Mouse (Mus musculus): ENCODE measurements at regions not wholly inside any gene's neighbourhood (a gene's known extent, or its start where the extent isn't known, plus 50 kb on each side); places are given as distances from the start of the nearest gene placed in this dataset.

DNA sequence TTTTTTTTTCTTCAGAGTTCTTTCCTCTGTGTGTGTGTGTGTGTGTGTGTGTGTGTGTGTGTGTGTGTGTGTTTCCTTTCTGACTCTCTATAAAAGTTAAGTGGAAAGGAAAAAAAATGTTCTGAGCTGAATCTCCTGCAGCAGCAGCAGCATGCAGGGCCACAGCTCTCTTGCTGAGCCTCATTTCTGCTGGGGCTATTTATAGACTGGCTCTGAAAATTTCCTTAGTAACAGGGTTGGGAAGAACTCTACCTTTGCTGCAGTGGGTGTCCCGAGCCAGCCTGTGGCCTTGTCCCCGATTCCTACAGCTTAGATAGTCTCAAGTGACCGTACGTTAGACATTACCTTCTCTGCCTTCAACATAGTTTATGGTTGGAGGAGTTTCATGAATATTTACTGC lies 1075.6 kb downstream of the Synb start:
- DNase-seq (ENCODE audit: low spot score): no peak
- Histone ChIP-seq H3K9me3 (ENCODE audit: control insufficient read depth, low read length) (no peaks in the 10 kb centered on the region), H3K4me3 (ENCODE audit: low read depth, low read length) (no peak overlapping the region), H3K27ac (ENCODE audit: low read depth, low read length) (no peak overlapping the region), H3K4me1 (replicated peaks; ENCODE audit: control insufficient read depth, insufficient read depth, low read length) (no peaks in the 10 kb centered on the region), H3K9ac (ENCODE audit: low read length) (no peak overlapping the region), H3K27me3 (ENCODE audit: control insufficient read depth, insufficient read depth, low read length) (no peaks in the 10 kb centered on the region), H3K4me2 (ENCODE audit: low read depth, low read length, severe bottlenecking) (no peak overlapping the region), H3K36me3 (ENCODE audit: control insufficient read depth, insufficient read depth, low read length) (no peaks in the 10 kb centered on the region)
- no peak for ATAC-seq (replicated peaks; ENCODE audit: low FRiP score)
- 80% methylated on average over 4 of the region's 4 CpGs for WGBS

DNA sequence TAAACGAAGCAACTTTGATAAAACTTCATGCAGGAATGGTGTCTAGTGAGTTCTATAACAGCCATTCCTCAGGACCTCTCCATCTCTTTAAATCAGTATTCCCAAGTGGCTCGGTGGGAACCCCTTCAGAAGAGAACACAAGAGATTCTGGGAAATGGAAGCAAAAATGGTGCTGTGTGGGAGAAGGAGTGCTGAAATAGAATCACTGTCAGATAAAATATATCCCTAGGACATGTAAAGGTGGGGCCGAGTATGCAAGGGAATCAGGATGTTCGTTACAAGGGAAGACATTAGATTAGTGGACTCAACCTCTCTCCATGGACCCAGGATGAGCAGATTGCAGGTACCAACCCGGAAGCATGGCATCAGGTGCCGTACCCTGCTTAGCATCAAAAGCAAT lies 1076.1 kb downstream of the Synb start:
- H3K4me2 ChIP-seq (ENCODE audit: low read depth, low read length, severe bottlenecking): no peak overlapping the region
- H3K9me3 ChIP-seq (ENCODE audit: control insufficient read depth, low read length): no peaks in the 10 kb centered on the region
- H3K27me3 ChIP-seq (ENCODE audit: control insufficient read depth, insufficient read depth, low read length): no peaks in the 10 kb centered on the region
- 88% methylated on average over 6 of the region's 6 CpGs for WGBS
- no peaks in the 10 kb centered on the region for H3K4me1 ChIP-seq (replicated peaks; ENCODE audit: control insufficient read depth, insufficient read depth, low read length)
- H3K36me3 ChIP-seq (ENCODE audit: control insufficient read depth, insufficient read depth, low read length): no peaks in the 10 kb centered on the region
- H3K9ac ChIP-seq (ENCODE audit: low read length): no peak overlapping the region
- DNase-seq (ENCODE audit: low spot score): no peak
- ATAC-seq (replicated peaks; ENCODE audit: low FRiP score): no peak
- no peak overlapping the region for H3K27ac ChIP-seq (ENCODE audit: low read depth, low read length)
- no peak overlapping the region for H3K4me3 ChIP-seq (ENCODE audit: low read depth, low read length)

DNA sequence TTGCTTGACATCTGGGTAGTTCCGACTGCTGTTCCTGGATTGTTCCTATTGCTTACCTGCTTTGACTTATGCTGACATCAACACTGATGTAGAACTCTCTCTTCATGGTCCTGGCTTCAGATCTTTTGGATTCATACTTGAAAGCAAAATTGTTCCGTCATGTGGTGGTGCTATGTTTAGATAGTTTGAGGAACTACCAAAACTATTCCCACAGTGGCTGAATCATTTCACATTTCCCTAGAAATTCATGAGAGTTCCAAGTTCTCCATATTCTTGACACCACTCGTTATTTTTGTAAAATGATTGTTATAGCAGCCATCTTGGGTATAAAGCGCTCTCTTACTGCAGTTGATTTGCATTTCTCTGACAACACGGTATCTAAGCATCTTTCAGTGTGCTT lies 1080.2 kb downstream of the Synb start:
- Histone ChIP-seq H3K27me3 (ENCODE audit: control insufficient read depth, insufficient read depth, low read length) (no peaks in the 10 kb centered on the region), H3K4me2 (ENCODE audit: low read depth, low read length, severe bottlenecking) (no peak overlapping the region), H3K9ac (ENCODE audit: low read length) (no peak overlapping the region), H3K27ac (ENCODE audit: low read depth, low read length) (no peak overlapping the region), H3K4me1 (replicated peaks; ENCODE audit: control insufficient read depth, insufficient read depth, low read length) (no peaks in the 10 kb centered on the region), H3K9me3 (ENCODE audit: control insufficient read depth, low read length) (no peaks in the 10 kb centered on the region), H3K36me3 (ENCODE audit: control insufficient read depth, insufficient read depth, low read length) (no peaks in the 10 kb centered on the region), H3K4me3 (ENCODE audit: low read depth, low read length) (no peak overlapping the region)
- 91% methylated on average over 5 of the region's 5 CpGs for WGBS
- no peak for DNase-seq (ENCODE audit: low spot score)
- no peak for ATAC-seq (replicated peaks; ENCODE audit: low FRiP score)

DNA sequence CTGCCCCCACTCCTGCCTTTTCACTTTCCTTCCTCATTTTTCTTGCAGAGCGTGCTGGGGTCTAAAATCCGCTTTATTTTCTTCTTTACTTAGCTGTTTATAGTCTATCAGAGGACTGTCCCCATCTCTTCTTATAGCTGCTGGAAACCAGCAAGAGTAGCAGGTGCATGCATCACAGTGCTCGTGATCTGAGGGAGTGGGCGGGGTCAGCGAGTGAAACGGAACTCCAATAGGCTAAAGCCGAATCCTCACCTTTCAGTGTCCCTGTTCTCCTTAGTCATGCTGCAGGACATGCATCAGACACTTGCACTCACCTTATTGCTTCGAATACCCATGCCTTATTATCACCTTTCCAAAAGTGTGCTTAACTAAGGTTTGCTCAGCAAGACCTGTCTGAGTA lies 1095.3 kb downstream of the Synb start:
- no peaks in the 10 kb centered on the region for H3K36me3 ChIP-seq (ENCODE audit: control insufficient read depth, insufficient read depth, low read length)
- no peak overlapping the region for H3K4me2 ChIP-seq (ENCODE audit: low read depth, low read length, severe bottlenecking)
- H3K27me3 ChIP-seq (ENCODE audit: control insufficient read depth, insufficient read depth, low read length): no peaks in the 10 kb centered on the region
- no peak overlapping the region for H3K4me3 ChIP-seq (ENCODE audit: low read depth, low read length)
- DNase-seq (ENCODE audit: low spot score) (no peak), ATAC-seq (replicated peaks; ENCODE audit: low FRiP score) (peak; percentile 42; the same call in 1 of the 2 replicates)
- H3K9me3 ChIP-seq (ENCODE audit: control insufficient read depth, low read length): no peaks in the 10 kb centered on the region
- H3K27ac ChIP-seq (ENCODE audit: low read depth, low read length): no peak overlapping the region
- 6% methylated on average over 8 of the region's 8 CpGs for WGBS
- peaks cover 2% of the 10 kb centered on the region; the same call in 1 of the 2 replicates for H3K4me1 ChIP-seq (replicated peaks; ENCODE audit: control insufficient read depth, insufficient read depth, low read length)
- no peak overlapping the region for H3K9ac ChIP-seq (ENCODE audit: low read length)

DNA sequence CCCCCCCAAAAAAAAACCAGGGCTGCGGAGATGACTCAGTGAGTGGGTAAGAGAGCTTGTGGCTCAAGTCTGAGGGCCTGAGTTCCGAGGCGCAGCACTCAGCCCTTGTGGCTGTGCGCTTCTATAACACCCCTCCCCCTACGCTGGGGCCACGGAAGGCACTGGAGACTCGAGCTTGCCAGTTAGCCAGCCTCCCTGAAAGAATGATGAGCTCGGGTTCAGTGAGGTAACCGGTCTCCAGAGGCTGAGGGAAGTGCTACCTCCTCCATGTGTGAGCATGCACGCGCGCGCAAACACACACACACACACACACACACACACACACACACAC lies 1096.7 kb downstream of the Synb start:
- H3K27me3 ChIP-seq (ENCODE audit: control insufficient read depth, insufficient read depth, low read length): no peaks in the 10 kb centered on the region
- 4% methylated on average over 11 of the region's 13 CpGs for WGBS
- peaks cover 2% of the 10 kb centered on the region; the same call in 1 of the 2 replicates for H3K4me1 ChIP-seq (replicated peaks; ENCODE audit: control insufficient read depth, insufficient read depth, low read length)
- no peaks in the 10 kb centered on the region for H3K36me3 ChIP-seq (ENCODE audit: control insufficient read depth, insufficient read depth, low read length)
- no peaks in the 10 kb centered on the region for H3K9me3 ChIP-seq (ENCODE audit: control insufficient read depth, low read length)
- H3K9ac ChIP-seq (ENCODE audit: low read length): no peak overlapping the region
- H3K4me3 ChIP-seq (ENCODE audit: low read depth, low read length): no peak overlapping the region
- peak; percentile 76 for DNase-seq (ENCODE audit: low spot score)
- 0 out of 2 replicates have a peak overlapping the region, but pooled peaks have one; percentile 6 for H3K4me2 ChIP-seq (ENCODE audit: low read depth, low read length, severe bottlenecking)
- H3K27ac ChIP-seq (ENCODE audit: low read depth, low read length): no peak overlapping the region
- peak; percentile 78 for ATAC-seq (replicated peaks; ENCODE audit: low FRiP score)

DNA sequence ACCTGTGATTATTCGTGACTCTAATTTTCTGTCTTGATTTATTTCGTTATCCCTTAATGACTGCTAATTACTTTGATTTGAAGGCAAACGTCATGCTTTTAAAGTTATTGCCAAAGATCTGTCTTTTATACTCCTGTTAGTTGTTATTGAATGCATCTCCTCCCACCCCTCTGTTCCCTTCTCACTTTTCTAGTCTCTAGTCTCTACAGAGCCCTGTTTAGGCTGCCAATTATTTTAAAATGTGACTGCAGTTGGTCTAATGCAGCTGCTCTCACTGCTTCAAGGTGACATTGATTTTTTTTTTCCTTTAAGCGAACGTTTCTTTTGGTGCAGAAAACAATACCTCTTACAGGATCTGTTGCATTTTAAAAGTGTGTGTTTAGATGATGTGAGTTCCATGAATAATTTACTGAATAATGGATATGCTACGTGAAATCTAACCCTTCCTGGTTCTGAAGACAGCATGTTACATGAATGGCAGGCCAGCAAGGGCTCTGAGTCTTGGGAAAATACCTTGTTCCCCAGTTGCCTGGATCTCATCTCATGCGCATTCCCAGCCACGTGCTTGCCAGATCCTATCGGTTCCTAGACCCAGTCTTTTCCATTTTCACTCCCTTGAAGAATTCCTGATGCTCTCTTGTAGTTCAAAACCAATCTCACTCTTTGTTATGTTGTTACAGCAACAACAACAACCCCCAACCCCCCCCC lies 1097.2 kb downstream of the Synb start:
- Histone ChIP-seq H3K27me3 (ENCODE audit: control insufficient read depth, insufficient read depth, low read length) (no peaks in the 10 kb centered on the region), H3K4me2 (ENCODE audit: low read depth, low read length, severe bottlenecking) (0 out of 2 replicates have a peak overlapping the region, but pooled peaks have one; percentile 6), H3K4me1 (replicated peaks; ENCODE audit: control insufficient read depth, insufficient read depth, low read length) (peaks cover 2% of the 10 kb centered on the region; the same call in 1 of the 2 replicates), H3K36me3 (ENCODE audit: control insufficient read depth, insufficient read depth, low read length) (no peaks in the 10 kb centered on the region), H3K9me3 (ENCODE audit: control insufficient read depth, low read length) (no peaks in the 10 kb centered on the region), H3K27ac (ENCODE audit: low read depth, low read length) (peak overlapping the region; percentile 66; the same call in 1 of the 2 replicates), H3K4me3 (ENCODE audit: low read depth, low read length) (no peak overlapping the region), H3K9ac (ENCODE audit: low read length) (no peak overlapping the region)
- 27% methylated on average over 9 of the region's 9 CpGs for WGBS
- DNase-seq (ENCODE audit: low spot score): peak; percentile 57
- peak; percentile 60; the same call in 1 of the 2 replicates for ATAC-seq (replicated peaks; ENCODE audit: low FRiP score)

DNA sequence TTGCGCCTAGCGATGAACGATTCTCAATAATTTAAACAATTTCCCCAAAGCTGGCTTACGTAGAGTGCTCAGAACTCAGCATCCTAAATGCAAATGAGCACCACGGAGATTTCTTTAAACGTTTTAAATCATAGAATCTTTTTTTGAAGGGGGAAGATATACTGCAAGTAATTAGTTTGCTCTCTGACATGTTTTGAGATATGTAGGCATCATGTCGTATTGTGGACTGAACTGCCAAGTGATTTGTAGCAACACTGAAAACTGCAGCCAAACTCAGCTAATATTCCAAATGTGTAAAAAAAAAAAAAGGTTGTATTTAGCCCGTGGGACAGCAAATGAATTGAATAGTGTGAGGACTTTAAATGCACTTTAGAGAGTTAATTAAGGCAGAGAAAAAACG lies 1097.9 kb downstream of the Synb start:
- peaks cover 2% of the 10 kb centered on the region; the same call in 1 of the 2 replicates for H3K4me1 ChIP-seq (replicated peaks; ENCODE audit: control insufficient read depth, insufficient read depth, low read length)
- H3K27me3 ChIP-seq (ENCODE audit: control insufficient read depth, insufficient read depth, low read length): no peaks in the 10 kb centered on the region
- H3K9me3 ChIP-seq (ENCODE audit: control insufficient read depth, low read length): no peaks in the 10 kb centered on the region
- H3K9ac ChIP-seq (ENCODE audit: low read length): no peak overlapping the region
- H3K27ac ChIP-seq (ENCODE audit: low read depth, low read length): no peak overlapping the region
- no peak overlapping the region for H3K4me2 ChIP-seq (ENCODE audit: low read depth, low read length, severe bottlenecking)
- WGBS: 74% methylated on average over 9 of the region's 9 CpGs
- ATAC-seq (replicated peaks; ENCODE audit: low FRiP score): no peak
- no peak overlapping the region for H3K4me3 ChIP-seq (ENCODE audit: low read depth, low read length)
- no peak for DNase-seq (ENCODE audit: low spot score)
- H3K36me3 ChIP-seq (ENCODE audit: control insufficient read depth, insufficient read depth, low read length): no peaks in the 10 kb centered on the region

DNA sequence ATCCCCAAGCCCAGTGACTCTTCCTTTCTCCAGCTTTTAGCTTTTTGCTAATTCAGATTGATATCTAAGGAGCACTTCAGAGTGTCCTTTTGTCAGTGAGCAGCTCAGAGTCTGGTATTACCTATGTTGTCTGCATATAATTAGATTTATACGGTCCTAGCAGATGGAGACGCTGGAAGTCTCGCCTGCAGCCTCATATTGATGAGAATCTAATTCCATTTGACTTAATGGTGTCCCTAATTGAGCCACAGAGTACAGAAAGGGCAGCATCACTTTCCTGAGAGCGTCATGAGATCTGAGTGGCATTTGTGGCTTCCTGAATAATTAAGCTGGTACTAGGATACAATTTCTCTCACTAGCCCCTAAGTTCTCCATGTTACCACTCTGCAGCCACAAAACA lies 1104.2 kb downstream of the Synb start:
- Histone ChIP-seq H3K4me1 (replicated peaks; ENCODE audit: control insufficient read depth, insufficient read depth, low read length) (no peaks in the 10 kb centered on the region), H3K36me3 (ENCODE audit: control insufficient read depth, insufficient read depth, low read length) (no peaks in the 10 kb centered on the region), H3K27me3 (ENCODE audit: control insufficient read depth, insufficient read depth, low read length) (no peaks in the 10 kb centered on the region), H3K4me3 (ENCODE audit: low read depth, low read length) (no peak overlapping the region), H3K9me3 (ENCODE audit: control insufficient read depth, low read length) (no peaks in the 10 kb centered on the region), H3K9ac (ENCODE audit: low read length) (no peak overlapping the region), H3K27ac (ENCODE audit: low read depth, low read length) (no peak overlapping the region), H3K4me2 (ENCODE audit: low read depth, low read length, severe bottlenecking) (no peak overlapping the region)
- 60% methylated on average over 4 of the region's 4 CpGs for WGBS
- ATAC-seq (replicated peaks; ENCODE audit: low FRiP score) (no peak), DNase-seq (ENCODE audit: low spot score) (no peak)

DNA sequence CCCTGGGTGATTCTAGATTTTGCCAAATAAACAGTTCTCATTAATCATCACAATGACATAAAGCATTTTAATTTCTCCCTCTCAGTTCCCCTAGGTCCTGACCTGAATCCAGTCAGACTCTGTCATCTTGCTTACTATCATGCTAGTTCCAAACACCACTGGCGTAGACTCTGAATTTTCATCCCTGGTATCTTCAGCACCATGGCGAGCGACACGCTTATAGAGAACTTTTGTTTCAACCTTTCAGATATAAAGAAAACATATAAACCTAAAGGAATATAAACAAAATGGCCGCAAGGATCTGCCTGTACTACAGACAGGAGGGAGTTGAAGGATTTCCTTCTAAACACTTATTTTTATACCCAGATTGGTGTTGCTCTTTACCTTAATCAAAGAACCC lies 1105.8 kb downstream of the Synb start:
- ATAC-seq (replicated peaks; ENCODE audit: low FRiP score) (no peak), DNase-seq (ENCODE audit: low spot score) (no peak)
- no peaks in the 10 kb centered on the region for H3K36me3 ChIP-seq (ENCODE audit: control insufficient read depth, insufficient read depth, low read length)
- H3K27ac ChIP-seq (ENCODE audit: low read depth, low read length): no peak overlapping the region
- H3K4me1 ChIP-seq (replicated peaks; ENCODE audit: control insufficient read depth, insufficient read depth, low read length): no peaks in the 10 kb centered on the region
- H3K9ac ChIP-seq (ENCODE audit: low read length): no peak overlapping the region
- no peaks in the 10 kb centered on the region for H3K27me3 ChIP-seq (ENCODE audit: control insufficient read depth, insufficient read depth, low read length)
- H3K9me3 ChIP-seq (ENCODE audit: control insufficient read depth, low read length): no peaks in the 10 kb centered on the region
- WGBS: 78% methylated on average over 5 of the region's 5 CpGs
- H3K4me3 ChIP-seq (ENCODE audit: low read depth, low read length): no peak overlapping the region
- no peak overlapping the region for H3K4me2 ChIP-seq (ENCODE audit: low read depth, low read length, severe bottlenecking)

Data from forebrain, embryonic 11.5 days (tissue).